Mouse (Mus musculus) kidney, adult 2 months (tissue): Measurements from ENCODE around the gene Drg1. TPM values are rescaled to one million over a fixed set of nuclear protein-coding genes. Genes with fewer than 3 reads are reported as not detected.

ENCODE experiments used
- polyA plus RNA-seq: library from polyadenylated mRNA; depleted of rRNA; stranded (reverse); fragments of >200 nt; gene quantifications from 2 replicates; pipeline ENCODE4 v1.2.3, GENCODE M21; 2012; rRNA removed

Gene Drg1
- polyA plus RNA-seq, 1 experiment: 28.4 TPM

Other genes starting within 250 kb of the Drg1 start
- 17.3 and 19.4 TPM in 2 replicates for gene Sfi1, start 73.0 kb downstream of the Drg1 start, polyA plus RNA-seq
- gene Eif4enif1, start 64.0 kb downstream of the Drg1 start, polyA plus RNA-seq: 32.0 and 32.8 TPM in 2 replicates
- gene Patz1, start 22.5 kb upstream of the Drg1 start, polyA plus RNA-seq: 36.3 and 43.1 TPM in 2 replicates
- gene Pik3ip1, start 64.0 kb upstream of the Drg1 start, polyA plus RNA-seq: 8.5 and 12.6 TPM in 2 replicates
- 41.3 and 48.7 TPM in 2 replicates for gene Limk2, start 142.8 kb upstream of the Drg1 start, polyA plus RNA-seq
- 48.9 and 49.4 TPM in 2 replicates for gene Rnf185, start 185.9 kb upstream of the Drg1 start, polyA plus RNA-seq
- 0.19 and 0.27 TPM in 2 replicates for gene Pla2g3, start 221.9 kb upstream of the Drg1 start, polyA plus RNA-seq
- 24.0 and 28.0 TPM in 2 replicates for gene Inpp5j, start 238.4 kb upstream of the Drg1 start, polyA plus RNA-seq
- gene Selenom, start 248.3 kb upstream of the Drg1 start, polyA plus RNA-seq: 136 and 163 TPM in 2 replicates